Mouse (Mus musculus) adipocyte (in vitro differentiated cells): ENCODE results near the gene Mocs1.
A peak's percentile ranks its signal among the peaks of the same experiment; 100 is the strongest.
"Not testable (repeated sequence)": the region's sequence is repeated elsewhere in the genome, so short reads cannot be mapped to it uniquely, and the experiment has no call there.

Source experiments
- DNase-seq: peaks from one replicate; pipeline ENCODE4 v3.0.0-alpha.2; 2016; ENCODE audit warnings: low spot score

Mocs1 gene

DNA sequence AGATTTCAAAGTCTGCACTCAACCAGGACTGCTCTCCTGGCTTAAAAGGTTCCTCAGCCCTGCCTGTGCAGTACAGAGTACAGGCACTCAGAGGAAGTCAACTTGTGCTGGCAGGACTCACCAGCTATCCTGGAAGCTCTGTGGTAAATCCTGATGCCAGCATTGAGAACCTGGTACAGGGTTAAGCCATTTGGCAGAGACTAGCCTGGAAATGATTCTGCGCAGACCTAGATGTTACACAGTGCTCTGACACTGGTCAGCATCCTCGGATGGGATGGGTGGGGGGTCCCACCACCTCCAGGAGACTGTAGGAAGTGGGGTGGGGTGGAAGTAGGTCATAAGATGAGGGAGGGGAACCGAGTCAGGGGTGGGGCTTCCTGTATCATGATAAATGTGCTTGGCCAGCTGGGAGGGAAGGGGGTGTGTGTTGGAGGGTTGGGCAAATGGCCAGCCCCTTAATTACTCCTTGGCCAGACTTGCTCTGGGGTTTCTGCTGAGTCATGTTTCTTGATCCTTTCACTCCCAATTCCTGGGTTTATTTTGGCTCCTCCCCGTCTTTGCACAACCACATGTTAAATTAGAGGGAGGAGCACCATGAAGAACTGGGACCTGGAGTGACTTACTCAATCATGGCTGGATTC is 4.0 kb downstream of the Mocs1 start:
- DNase-seq: peak; percentile 98

DNA sequence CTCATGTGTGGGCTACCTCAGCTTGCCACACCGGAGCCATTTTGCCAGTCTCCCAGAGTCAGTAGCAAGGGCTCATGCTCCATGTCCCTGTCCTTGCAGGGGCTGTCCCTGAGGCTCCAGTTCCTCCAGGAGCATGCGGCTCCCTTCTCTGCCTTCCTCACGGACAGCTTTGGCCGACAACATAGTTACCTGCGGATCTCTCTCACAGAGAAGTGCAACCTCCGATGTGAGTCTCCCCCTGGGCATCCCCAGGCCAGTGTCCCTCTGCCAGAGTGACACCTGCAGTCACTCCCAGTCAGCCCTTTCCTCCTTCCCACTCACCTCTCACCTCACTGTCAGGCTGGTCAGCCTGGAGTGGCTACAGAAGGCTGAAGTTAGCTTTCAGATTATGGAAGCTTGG is 4.9 kb downstream of the Mocs1 start:
- DNase-seq: no peak

- DNase-seq: peak; percentile 76
These were observed 6.1 kb downstream of the Mocs1 start for GRCm38 (mm10) chr17:49434236-49434635.

GRCm38 (mm10) chr17:49435081-49435480 is 6.9 kb downstream of the Mocs1 start:
- DNase-seq: no peak

DNA sequence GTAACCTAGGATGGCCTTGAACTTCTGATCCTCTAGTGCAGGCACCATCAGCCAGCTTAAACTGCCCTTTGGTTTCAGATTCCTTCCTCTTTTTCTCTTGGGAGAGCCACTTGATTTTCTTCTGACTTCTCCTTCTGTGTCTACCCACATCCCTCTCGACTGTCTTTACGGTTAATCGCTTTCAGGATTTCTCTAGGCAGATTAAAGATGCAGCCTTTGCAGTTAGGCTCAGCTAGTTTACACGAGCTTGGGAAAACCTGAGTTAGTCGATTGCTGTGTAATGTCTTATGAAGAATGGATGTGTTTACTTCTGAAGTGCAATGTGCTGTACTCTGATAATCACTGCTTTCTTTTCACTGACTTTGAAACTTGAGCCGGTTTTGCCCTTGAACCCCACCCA is 8.5 kb downstream of the Mocs1 start:
- DNase-seq: no peak

GRCm38 (mm10) chr17:49437306-49437705 is 9.1 kb downstream of the Mocs1 start:
- DNase-seq: not testable (repeated sequence)

DNA sequence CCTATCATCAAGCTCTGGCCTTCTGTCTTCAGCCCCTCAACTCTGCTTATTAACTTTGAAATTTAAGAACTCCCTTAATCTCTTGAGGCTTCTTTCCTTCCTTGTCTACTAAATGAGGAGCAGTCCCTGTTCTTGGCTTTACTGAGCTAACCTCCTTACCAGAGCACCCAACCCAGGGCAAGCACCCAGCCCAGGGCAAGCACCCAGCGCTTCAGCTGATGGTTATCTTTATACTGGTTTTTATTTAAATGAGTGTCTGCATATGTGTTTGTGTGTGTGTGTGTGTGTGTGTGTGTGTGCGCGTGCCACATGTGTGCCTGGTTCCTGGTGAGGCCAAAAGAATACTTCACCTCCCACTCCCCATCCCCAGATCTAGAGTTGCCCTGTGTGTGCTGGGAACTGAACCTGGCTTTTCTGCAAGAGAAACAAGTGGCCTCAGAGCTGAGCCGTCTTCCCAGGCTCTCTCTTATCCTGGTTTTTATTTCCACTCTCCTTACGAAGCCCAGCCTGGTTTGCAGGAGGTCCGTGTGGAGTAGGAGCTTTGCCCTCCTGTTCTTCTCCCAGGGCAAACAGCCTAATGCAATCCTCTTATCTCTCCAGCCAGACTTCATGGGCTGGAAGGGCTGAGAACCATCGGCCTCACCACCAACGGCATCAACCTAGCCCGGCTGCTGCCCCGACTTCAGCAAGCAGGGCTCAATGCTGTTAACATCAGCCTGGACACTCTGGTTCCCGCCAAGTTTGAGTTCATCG is 10.8 kb downstream of the Mocs1 start:
- DNase-seq: no peak

DNA sequence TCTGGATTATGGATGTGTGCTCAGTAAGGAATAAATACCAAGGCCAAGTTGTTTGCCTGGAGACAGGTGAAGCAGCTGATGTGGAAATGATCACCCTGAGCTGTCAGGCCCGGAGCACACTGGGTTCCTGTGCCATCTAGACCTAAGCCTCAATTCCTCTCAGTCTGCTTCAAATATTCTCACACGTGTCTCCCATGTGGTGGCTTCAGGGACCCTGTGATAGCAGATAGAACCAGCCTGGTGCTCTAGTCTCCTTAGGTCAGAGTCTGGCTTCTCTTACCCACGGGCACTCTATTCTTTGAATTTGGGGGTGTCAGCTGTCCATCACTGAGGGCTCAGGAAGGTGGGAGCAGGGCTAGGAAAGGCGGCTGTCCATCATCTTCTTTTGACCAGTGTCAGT is 11.5 kb downstream of the Mocs1 start:
- no peak for DNase-seq

- DNase-seq: no peak
These were observed 12.4 kb downstream of the Mocs1 start for GRCm38 (mm10) chr17:49440331-49441130.

GRCm38 (mm10) chr17:49442841-49443240 is 14.7 kb downstream of the Mocs1 start:
- DNase-seq: not testable (repeated sequence)

- DNase-seq: no peak
These were observed 20.5 kb downstream of the Mocs1 start for GRCm38 (mm10) chr17:49448570-49449229.

- DNase-seq: no peak
These were observed 21.1 kb downstream of the Mocs1 start for GRCm38 (mm10) chr17:49449230-49449608.

- no peak for DNase-seq
These were observed 22.8 kb downstream of the Mocs1 start for GRCm38 (mm10) chr17:49450922-49451321.

DNA sequence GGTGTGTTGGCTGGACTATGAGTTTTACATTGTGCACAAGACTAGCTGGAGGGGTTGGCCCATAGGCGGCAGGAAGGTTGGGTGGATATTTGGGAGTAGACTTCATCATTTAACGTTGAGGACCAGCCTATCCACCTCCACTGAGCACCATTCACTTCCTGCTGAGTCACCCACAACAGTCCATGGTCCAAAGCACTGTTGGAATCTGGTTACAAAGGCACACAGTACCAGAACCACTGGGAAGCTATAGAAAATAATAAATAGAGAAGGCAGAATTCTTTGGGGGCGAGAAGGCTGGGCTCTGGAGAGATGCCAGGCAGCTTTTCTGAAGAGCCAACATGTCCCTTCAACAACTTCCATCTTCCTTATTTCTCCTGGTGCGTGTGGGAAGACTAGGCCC is 28.2 kb downstream of the Mocs1 start:
- no peak for DNase-seq

DNA sequence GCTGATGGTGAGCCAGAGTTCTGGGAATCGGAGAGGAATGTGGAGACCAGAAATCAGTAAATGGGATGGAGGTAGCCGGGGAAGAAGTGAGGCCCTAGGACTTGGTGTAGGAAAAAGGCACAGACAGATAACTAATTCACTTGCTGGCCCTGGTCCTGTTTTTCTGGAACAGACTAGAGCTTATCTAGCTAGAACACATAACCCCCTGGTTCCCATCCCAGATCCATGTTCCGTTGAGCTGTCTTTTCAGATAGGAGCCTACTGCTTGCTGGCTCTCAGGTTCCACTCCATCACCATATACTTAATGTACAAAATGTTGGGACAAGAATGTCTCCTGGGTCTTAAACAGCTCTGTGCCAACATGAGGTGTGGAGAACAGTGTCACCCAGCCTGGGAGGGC is 29.7 kb downstream of the Mocs1 start:
- no peak for DNase-seq

- DNase-seq: no peak
These were observed 30.2 kb downstream of the Mocs1 start for GRCm38 (mm10) chr17:49458386-49458785.

DNA sequence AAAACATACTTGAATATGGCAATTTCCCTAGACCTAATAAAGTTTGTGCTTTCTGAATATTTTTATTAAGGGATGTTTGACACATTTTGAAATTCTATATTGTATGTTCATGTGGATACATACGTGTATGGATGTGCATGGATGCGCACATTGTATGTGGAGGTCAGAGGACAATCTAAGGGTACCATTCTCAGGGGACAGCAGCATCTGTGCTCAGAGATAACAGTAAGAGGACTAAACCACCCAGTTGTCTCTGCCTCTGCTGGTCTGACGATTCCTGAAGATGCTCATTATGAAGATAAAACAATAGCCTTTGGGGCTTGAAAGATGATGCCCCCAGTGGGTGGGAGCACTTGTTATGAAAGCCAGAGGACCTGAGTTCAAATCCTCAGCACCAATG is 36.7 kb downstream of the Mocs1 start:
- DNase-seq: no peak

GRCm38 (mm10) chr17:49468223-49468622 is 40.1 kb downstream of the Mocs1 start:
- DNase-seq: peak; percentile 86

- DNase-seq: no peak
These were observed 44.5 kb downstream of the Mocs1 start for GRCm38 (mm10) chr17:49472626-49473025.

DNA sequence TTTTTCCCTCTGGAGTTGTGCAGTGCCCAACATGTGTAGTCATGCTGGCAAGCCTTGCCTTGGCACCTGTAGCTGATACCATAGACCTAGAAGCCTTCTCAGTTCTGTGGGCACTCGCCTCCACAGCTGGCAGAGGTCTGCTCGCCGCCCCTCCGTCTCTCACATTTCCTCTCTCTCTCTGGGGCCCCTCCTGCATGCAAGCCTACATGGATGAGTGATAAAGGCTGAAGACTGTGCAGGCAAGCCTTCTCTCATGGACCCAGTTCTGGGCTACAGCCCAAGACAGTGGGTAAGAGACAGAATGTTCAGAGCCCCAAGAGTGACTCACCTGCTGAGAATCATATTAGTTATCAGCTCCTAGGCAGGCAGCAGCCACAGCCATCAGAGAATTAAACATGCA is 45.9 kb downstream of the Mocs1 start:
- DNase-seq: no peak

GRCm38 (mm10) chr17:49475174-49475573 is 47.0 kb downstream of the Mocs1 start:
- DNase-seq: no peak

DNA sequence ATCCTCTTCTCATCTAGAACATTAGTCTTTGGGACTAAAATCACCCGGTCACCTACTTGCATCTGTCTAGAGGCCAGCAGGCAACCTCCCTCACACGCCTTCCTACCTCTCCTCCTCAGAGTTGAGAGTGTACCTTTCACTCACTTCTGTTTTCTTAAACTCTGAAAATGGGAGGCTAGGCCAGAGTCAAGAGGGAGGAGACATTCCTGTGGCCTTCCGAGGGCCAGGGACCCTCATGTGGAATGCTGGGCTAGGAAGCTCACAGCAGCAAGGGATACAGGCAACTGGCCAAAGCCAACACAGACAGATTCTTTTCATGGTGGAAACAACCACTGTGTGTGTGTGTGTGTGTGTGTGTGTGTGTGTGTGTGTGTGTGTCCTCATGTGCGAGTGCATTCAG is 49.2 kb downstream of the Mocs1 start:
- peak; percentile 51 for DNase-seq
